Mouse (Mus musculus): ENCODE results near the gene Peli1. TPM values are rescaled to one million over a fixed set of nuclear protein-coding genes. Genes with fewer than 3 reads are reported as not detected.

Gene Peli1
- total RNA-seq, 4 experiments from 2014 or later = 11.5 to 13.2 (median 12.2) TPM

DNA sequence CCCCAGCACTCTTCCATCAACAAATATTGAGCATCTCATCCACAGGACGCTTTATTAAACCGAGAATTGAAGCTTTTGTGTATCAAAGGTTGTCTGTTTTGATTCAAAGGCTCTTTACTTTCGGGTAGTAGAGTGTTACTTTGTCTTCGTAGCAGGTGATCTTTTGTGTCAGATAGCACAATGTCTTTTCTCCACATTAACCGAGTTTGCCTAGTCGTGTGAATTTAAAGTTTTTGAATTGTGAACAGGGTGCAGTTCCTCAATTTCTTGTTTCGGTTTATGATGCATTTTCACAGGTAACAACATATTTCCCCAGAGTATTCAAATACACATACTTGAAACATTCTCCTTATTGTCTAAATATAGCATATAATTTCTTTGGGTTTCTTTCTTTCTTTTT, 1.5 kb downstream of the Peli1 start:
- DNase-seq (ENCODE audit: low spot score) = no peak

GRCm38 (mm10) chr11:21093081-21093815, 2.2 kb downstream of the Peli1 start:
- DNase-seq (ENCODE audit: low spot score) = no peak

- DNase-seq (ENCODE audit: low spot score) = no peak
Observed at GRCm38 (mm10) chr11:21096590-21096989, 5.5 kb downstream of the Peli1 start.

- DNase-seq (ENCODE audit: low spot score) = no peak
Observed at GRCm38 (mm10) chr11:21098457-21098856, 7.4 kb downstream of the Peli1 start.

DNA sequence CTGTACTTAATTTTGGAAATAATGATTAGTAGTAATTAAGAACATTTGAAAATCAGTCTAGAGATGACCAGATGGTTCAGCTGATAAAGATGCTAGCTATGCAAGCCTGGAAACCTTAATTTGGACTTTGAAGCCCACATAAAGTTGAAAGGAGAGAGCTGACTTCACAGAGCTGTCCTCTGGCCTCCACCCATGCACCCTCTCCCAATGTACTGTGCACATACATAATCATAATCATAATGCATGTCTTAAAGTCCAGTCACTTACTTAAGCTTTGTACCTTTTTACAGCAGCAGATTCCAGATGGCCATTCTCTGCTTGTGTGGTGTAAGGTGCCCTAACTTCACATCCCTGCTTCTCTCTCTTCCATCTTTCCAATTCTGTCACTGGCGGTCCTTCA, 9.6 kb downstream of the Peli1 start:
- DNase-seq (ENCODE audit: low spot score) = no peak

DNA sequence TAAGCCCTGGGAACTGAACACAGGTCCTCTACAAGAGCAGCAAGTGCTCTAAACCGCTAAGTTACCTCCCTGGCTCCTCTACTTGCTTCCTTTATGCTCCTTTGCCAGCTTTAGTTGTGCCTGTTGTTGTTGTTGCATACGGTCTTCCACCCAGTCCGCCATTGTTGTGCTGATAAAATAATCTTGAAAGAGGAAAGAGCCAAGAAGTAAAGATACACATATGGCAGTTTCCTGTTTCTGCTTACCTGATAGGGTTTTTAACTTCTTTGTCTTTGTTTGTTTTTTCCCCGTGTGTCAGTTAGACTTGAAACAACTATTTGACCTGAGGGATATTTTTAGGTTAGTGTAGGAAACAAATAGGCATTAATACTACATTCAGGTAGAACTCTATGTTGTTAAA, 10.2 kb downstream of the Peli1 start:
- no peak for DNase-seq (ENCODE audit: low spot score)

GRCm38 (mm10) chr11:21102273-21103005, 11.3 kb downstream of the Peli1 start:
- no peak for DNase-seq (ENCODE audit: low spot score)

GRCm38 (mm10) chr11:21103186-21103585, 12.1 kb downstream of the Peli1 start:
- DNase-seq (ENCODE audit: low spot score) = no peak

- no peak for DNase-seq (ENCODE audit: low spot score)
Observed at GRCm38 (mm10) chr11:21105393-21105792, 14.3 kb downstream of the Peli1 start.

GRCm38 (mm10) chr11:21107120-21107519, 16.0 kb downstream of the Peli1 start:
- no peak for DNase-seq (ENCODE audit: low spot score)

DNA sequence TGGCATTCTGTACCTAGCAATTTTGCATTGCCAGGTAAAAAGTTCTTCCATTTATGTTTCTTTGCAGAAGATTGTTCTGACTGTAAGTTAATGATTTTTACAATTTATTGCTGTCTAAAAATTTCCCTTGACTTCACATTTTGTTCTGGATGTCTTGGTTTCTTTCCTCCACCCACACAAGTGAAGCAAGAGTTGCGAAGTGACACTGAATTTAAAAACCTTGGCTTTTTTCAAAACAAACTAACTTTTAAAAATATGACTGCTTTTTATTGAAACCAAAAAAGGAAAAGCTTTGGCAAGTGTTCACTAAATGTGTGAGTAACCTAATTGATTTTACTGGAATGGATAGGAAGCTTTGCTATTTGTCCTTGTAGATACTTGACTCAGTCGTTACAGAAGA, 18.2 kb downstream of the Peli1 start:
- peak; percentile 26 for DNase-seq (ENCODE audit: low spot score)

GRCm38 (mm10) chr11:21114516-21114915, 23.4 kb downstream of the Peli1 start:
- no peak for DNase-seq (ENCODE audit: low spot score)

- no peak for DNase-seq (ENCODE audit: low spot score)
Observed at GRCm38 (mm10) chr11:21115804-21116203, 24.7 kb downstream of the Peli1 start.

DNA sequence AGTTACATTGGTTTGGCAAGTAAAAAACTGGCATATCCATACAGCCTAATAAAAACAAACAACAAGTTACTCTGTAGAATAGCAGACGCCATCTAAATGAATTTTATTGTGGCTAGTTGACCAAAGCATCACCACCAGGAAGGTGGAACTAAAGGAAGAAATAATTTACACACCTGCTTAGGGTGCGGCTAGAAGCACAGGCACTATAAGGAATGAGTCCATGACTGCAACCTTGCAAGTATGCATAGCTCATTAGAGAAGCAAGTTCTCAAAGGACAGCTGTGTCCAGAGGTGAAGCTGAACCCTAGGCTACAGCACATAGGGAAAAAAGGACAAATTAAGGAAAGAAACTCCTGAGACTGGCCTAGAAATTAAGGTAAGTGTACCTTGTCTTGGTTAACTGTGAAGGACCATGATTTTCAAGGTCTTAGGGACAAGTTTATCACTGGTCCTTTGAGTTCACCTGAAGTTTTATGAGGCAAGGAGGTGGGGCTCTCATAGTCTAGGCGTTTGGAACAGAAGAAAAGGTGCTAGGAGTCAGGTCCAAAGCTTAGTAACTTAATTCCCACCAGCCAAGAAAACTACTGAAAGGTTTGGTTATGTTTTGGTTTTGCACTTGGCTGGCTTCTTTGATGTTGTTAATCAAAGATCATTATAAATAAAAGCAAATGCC, 25.7 kb downstream of the Peli1 start:
- no peak for DNase-seq (ENCODE audit: low spot score)

GRCm38 (mm10) chr11:21121737-21122136, 30.6 kb downstream of the Peli1 start:
- DNase-seq (ENCODE audit: low spot score) = no peak

- no peak for DNase-seq (ENCODE audit: low spot score)
Observed at GRCm38 (mm10) chr11:21122399-21122798, 31.3 kb downstream of the Peli1 start.

DNA sequence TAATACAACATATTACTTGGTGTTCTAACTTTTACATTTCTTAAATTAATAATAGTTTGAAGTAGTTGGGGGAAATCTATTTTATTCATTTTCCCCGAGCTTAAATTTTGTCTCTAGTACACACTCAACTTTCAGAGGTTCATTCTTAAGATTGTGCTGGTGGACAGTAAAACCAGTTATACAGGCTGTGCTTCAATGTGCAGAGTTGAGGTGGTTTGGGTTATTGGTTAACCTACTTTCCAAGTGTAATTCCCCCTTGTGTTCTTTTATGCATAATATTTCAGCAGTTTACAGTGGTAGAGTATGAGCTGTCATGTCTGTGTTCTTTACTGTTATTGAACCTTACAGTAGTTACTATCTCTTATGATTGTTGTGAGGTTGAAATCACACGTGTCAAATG, 40.6 kb downstream of the Peli1 start:
- no peak for DNase-seq (ENCODE audit: low spot score)

DNA sequence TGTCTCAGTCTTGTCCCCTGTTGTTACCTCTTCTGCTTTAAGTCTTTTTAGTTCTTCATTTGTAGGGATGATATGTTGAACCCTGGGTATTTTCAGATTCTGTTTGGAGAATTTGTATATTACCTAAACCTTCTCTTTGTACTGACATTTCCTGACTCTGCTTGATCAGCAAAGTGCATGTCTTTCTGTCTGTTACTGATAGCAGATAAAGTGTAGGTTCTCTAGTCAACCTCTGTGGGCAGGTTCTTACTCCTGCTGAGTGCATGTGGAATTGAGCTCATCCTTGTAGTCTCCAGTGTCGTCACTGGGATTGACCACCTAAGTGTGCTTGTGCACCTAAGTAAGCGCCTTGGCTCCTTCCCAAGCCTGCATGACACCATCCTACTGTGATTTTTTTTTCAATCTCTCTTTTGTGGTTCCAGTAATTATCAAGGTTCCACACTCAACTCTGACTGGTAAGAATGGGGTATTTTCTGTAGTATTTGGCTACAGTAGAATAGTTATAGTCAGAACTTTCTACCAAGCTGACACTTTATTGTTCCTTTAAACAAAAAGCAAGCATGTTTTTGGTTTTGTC, 43.9 kb downstream of the Peli1 start:
- no peak for DNase-seq (ENCODE audit: low spot score)

GRCm38 (mm10) chr11:21139453-21139852, 48.4 kb downstream of the Peli1 start:
- DNase-seq (ENCODE audit: low spot score) = no peak

DNA sequence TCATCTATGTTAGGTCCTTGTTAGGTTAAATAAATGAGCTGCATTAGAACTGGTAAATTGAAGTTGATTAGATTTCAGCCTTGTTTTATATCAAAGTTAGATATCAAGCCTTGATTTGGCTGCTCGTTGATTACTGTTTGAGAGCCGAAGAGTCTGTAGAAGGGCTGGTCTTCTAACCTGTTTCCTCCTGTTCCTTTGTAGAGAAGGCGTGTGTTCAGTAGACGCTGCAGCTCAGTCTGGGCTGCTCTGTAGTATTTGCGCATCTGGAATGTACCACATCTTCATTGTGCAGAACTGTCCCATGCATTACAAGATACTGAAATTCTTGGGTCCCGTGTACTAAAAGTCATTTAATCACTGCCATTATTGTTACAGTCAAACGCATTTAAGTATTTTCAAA, 50.2 kb downstream of the Peli1 start:
- DNase-seq (ENCODE audit: low spot score) = no peak

GRCm38 (mm10) chr11:21141755-21142154, 50.7 kb downstream of the Peli1 start:
- DNase-seq (ENCODE audit: low spot score) = no peak

DNA sequence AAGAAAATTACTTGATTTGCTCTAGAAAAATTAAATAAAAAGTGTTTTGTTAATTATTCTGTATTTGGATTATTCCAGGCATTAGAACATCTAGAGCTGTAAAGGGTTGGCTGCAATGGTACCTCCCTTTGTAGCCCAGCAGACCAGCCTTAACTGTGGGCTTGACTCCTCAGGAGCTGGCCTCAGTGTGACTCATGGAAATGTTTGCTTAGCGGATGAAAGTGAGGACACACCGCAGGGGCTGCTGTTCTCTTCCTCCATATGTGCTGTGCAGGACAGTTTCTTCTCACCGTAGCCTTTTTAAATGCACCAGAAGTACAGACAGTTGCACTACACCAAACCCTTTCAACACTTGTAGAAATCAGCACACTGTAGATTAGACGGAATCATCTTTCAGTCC, 58.4 kb downstream of the Peli1 start:
- no peak for DNase-seq (ENCODE audit: low spot score)

Measured in heart, adult 8-10 months (tissue).